ENCODE assay signal across 10 mouse cellular contexts in the genomic region with DNA sequence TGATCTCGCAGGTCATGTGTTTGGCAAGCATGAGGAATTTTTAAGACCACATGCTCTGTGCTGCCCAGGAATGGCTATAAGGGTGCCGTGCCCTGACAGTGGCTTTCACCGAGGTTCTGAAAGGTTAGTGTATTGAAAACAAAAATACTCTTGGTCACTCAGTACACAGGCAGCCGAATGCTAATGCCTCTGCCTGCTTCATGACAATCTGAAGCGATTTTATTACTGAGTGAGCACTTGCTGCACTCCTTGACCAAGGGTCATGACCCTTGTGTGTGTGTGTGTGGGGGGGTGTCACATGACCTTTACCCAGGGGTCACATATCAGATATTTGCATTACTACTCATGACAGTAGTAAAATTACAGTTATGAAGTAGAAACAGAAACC.
A peak's percentile ranks its signal among the peaks of the same experiment; 100 is the strongest.
DNase-seq lines count a peak whose midpoint lies in the region; ATAC-seq and TF ChIP-seq lines count a peak whose summit lies in the region.
"Had no signal": no experiment of that assay in that cellular context is flagged by ENCODE, and none has a peak within 500 bp of the region (broad histone marks: within the 10 kb centered on the region; RNA-seq: fewer than 3 reads in every experiment).

No protein-coding gene starts in this region.

- in situ Hi-C loops in CH12.LX (cut with MboI; ENCODE audit: low pct_ligation_motif_present, low pct_unique_long_range_greater_than_20kb, low sequenced_read_pairs), result loop anchor here (25.0 kb wide), 1 partner anchor 1155 kb away; no protein-coding TSS in a partner anchor

- dilution Hi-C loops in CH12.LX (cut with MboI; ENCODE audit: extremely low pct_ligation_motif_present, extremely low pct_unique_long_range_greater_than_20kb, low sequenced_read_pairs), result no loop called here

- no peak overlapping the region for H3K9ac ChIP-seq in kidney, embryonic 14.5 days (ENCODE audit: low read depth, low read length)
- H3K9ac ChIP-seq in CH12.LX (ENCODE audit: insufficient read depth, low read depth), result no peak overlapping the region
- no peak overlapping the region for H3K9ac ChIP-seq in forebrain, embryonic 15.5 days (replicated peaks)
- no peak overlapping the region for H3K9ac ChIP-seq in midbrain, embryonic 13.5 days (replicated peaks)

- peak; percentile 85 for ATAC-seq in kidney, embryonic 14.5 days (ENCODE audit: low FRiP score, low TSS enrichment)
- peak; percentile 38; the same call in 1 of the 2 replicates for ATAC-seq in forebrain, embryonic 15.5 days (replicated peaks)
- no peak for ATAC-seq in midbrain, embryonic 13.5 days

- peaks cover 4% of the 10 kb centered on the region; the same call in 1 of the 2 replicates for H3K4me1 ChIP-seq in kidney, embryonic 14.5 days (ENCODE audit: control insufficient read depth, insufficient read depth, low read length)
- peaks cover 0 to 7% of the 10 kb centered on the region in 2 experiments; a peak in 2 of 4 replicates for H3K4me1 ChIP-seq in CH12.LX (ENCODE audit: control insufficient read depth in 1 of 2, insufficient read depth in 2 of 2)
- H3K4me1 ChIP-seq in forebrain, embryonic 15.5 days, result peaks cover 24% of the 10 kb centered on the region
- peaks cover 28% of the 10 kb centered on the region for H3K4me1 ChIP-seq in midbrain, embryonic 13.5 days (replicated peaks)

- H3K27ac ChIP-seq in kidney, embryonic 14.5 days (ENCODE audit: low read depth, low read length), result no peak overlapping the region
- no peak overlapping the region for H3K27ac ChIP-seq in CH12.LX (ENCODE audit: insufficient read depth, low read depth)
- H3K27ac ChIP-seq in forebrain, embryonic 15.5 days (replicated peaks), result no peak overlapping the region
- H3K27ac ChIP-seq in midbrain, embryonic 13.5 days, result no peak overlapping the region
- H3K27ac ChIP-seq: embryonic facial prominence, embryonic 10.5 days had no signal

- no peak for TF ChIP-seq EP300 in CH12.LX (IDR thresholded peaks at IDR 0.05; ENCODE audit: low read length)

- H3K4me3 ChIP-seq in kidney, embryonic 14.5 days (ENCODE audit: low read length), result no peak overlapping the region
- H3K4me3 ChIP-seq in CH12.LX (replicated peaks in 1 of 3; ENCODE audit: low read depth in 2 of 3, low read length in 2 of 3, poor library complexity in 1 of 3), result no peak overlapping the region
- no peak overlapping the region for H3K4me3 ChIP-seq in forebrain, embryonic 15.5 days
- no peak overlapping the region for H3K4me3 ChIP-seq in midbrain, embryonic 13.5 days (replicated peaks)
- H3K4me3 ChIP-seq: embryonic facial prominence, embryonic 10.5 days had no signal

- no peak for DNase-seq in kidney, postnatal 25 days
- peak; percentile 35 for DNase-seq in CH12.LX (ENCODE audit: extremely low read depth)
- DNase-seq in urinary bladder, postnatal 10 days (ENCODE audit: low spot score), result no peak
- DNase-seq in right cerebral cortex, postnatal 14 days, result no peak
- no peak for DNase-seq in thymus, postnatal 14 days
- DNase-seq: cerebellum, adult 11-12 months had no signal

- no peaks in the 10 kb centered on the region for H3K36me3 ChIP-seq in kidney, embryonic 14.5 days (ENCODE audit: control insufficient read depth, insufficient read depth, low read length)
- no peaks in the 10 kb centered on the region for H3K36me3 ChIP-seq in CH12.LX (replicated peaks in 1 of 2; ENCODE audit: control insufficient read depth in 1 of 2, insufficient read depth in 1 of 2, low read length in 1 of 2)
- no peaks in the 10 kb centered on the region for H3K36me3 ChIP-seq in forebrain, embryonic 15.5 days
- H3K36me3 ChIP-seq in midbrain, embryonic 13.5 days, result no peaks in the 10 kb centered on the region
- H3K36me3 ChIP-seq: embryonic facial prominence, embryonic 10.5 days had no signal

- TF ChIP-seq CTCF in CH12.LX (conservative IDR thresholded peaks at IDR 0.05 in 1 of 2, IDR thresholded peaks at IDR 0.05 in 1 of 2; ENCODE audit: low read depth in 2 of 2, low read length in 2 of 2), result no peak

- 4% methylated on average over 5 of the region's 5 CpGs for WGBS in kidney, embryonic 14.5 days
- WGBS in forebrain, embryonic 15.5 days, result 20% methylated on average over 5 of the region's 5 CpGs
- WGBS in midbrain, embryonic 13.5 days, result 42% methylated on average over 5 of the region's 5 CpGs

- no peak overlapping the region for H3K4me2 ChIP-seq in kidney, embryonic 14.5 days (replicated peaks; ENCODE audit: low read depth, low read length)
- peak overlapping the region; percentile 66 for H3K4me2 ChIP-seq in CH12.LX (ENCODE audit: insufficient read depth, low read depth, poor library complexity, severe bottlenecking)
- peak overlapping the region; percentile 22; the same call in 1 of the 2 replicates for H3K4me2 ChIP-seq in forebrain, embryonic 15.5 days (replicated peaks)
- H3K4me2 ChIP-seq in midbrain, embryonic 13.5 days (replicated peaks), result 0 out of 2 replicates have a peak overlapping the region, but pooled peaks have one; percentile 1

- no peaks in the 10 kb centered on the region for H3K79me2 ChIP-seq in CH12.LX (replicated peaks; ENCODE audit: control insufficient read depth, extremely low read depth, insufficient read depth, poor library complexity, severe bottlenecking)

- H3K9me3 ChIP-seq in kidney, embryonic 14.5 days (ENCODE audit: control insufficient read depth, low read length), result no peaks in the 10 kb centered on the region
- no peaks in the 10 kb centered on the region for H3K9me3 ChIP-seq in CH12.LX (replicated peaks; ENCODE audit: low read length)
- H3K9me3 ChIP-seq in forebrain, embryonic 15.5 days, result no peaks in the 10 kb centered on the region
- H3K9me3 ChIP-seq in midbrain, embryonic 13.5 days, result no peaks in the 10 kb centered on the region
- H3K9me3 ChIP-seq: embryonic facial prominence, embryonic 10.5 days had no signal

- TF ChIP-seq RAD21 in CH12.LX (IDR thresholded peaks at IDR 0.05; ENCODE audit: low read depth, low read length), result no peak

- H3K27me3 ChIP-seq in kidney, embryonic 14.5 days (ENCODE audit: control insufficient read depth, insufficient read depth, low read length), result peaks cover 7% of the 10 kb centered on the region
- H3K27me3 ChIP-seq in CH12.LX (replicated peaks), result no peaks in the 10 kb centered on the region
- peaks cover 13% of the 10 kb centered on the region for H3K27me3 ChIP-seq in forebrain, embryonic 15.5 days
- H3K27me3 ChIP-seq in midbrain, embryonic 13.5 days, result peaks cover 8% of the 10 kb centered on the region

- TF ChIP-seq POLR2A in CH12.LX (IDR thresholded peaks at IDR 0.05; ENCODE audit: low read depth, low read length), result no peak

TF ChIP-seq in CH12.LX, 34 proteins besides CTCF, POLR2A, EP300 and RAD21:
- peak; percentile 21; the same call in 1 of the 2 replicates for TF ChIP-seq USF1 (IDR thresholded peaks at IDR 0.05; ENCODE audit: low read depth, low read length)
- peak; percentile 58 for TF ChIP-seq BHLHE40 (IDR thresholded peaks at IDR 0.05; ENCODE audit: low read depth, low read length)
- TF ChIP-seq MAFK (IDR thresholded peaks at IDR 0.05; ENCODE audit: insufficient replicate concordance, low read length), result 0 out of 2 replicates have a peak, but pooled peaks have one; percentile 44
- no peak for TF ChIP-seq MYC (IDR thresholded peaks at IDR 0.05; ENCODE audit: low read depth, low read length)
- no peak for TF ChIP-seq CHD2 (IDR thresholded peaks at IDR 0.05; ENCODE audit: low read length)
- no peak for TF ChIP-seq ELF1 (IDR thresholded peaks at IDR 0.05; ENCODE audit: low read depth, low read length)
- no peak for TF ChIP-seq ZMIZ1 (IDR thresholded peaks at IDR 0.05; ENCODE audit: low read depth, low read length)
- TF ChIP-seq E2F4 (IDR thresholded peaks at IDR 0.05; ENCODE audit: insufficient replicate concordance, low read depth, low read length), result no peak
- TF ChIP-seq ZNF384 (IDR thresholded peaks at IDR 0.05; ENCODE audit: low read depth, low read length), result no peak
- TF ChIP-seq UBTF (IDR thresholded peaks at IDR 0.05; ENCODE audit: low read depth, low read length), result no peak
- peak; percentile 36; the same call in 1 of the 2 replicates for TF ChIP-seq IRF4 (IDR thresholded peaks at IDR 0.05; ENCODE audit: low read depth, low read length)
- no peak for TF ChIP-seq ZC3H11A (IDR thresholded peaks at IDR 0.05; ENCODE audit: low read depth, low read length)
- TF ChIP-seq MAX (IDR thresholded peaks at IDR 0.05; ENCODE audit: low read length), result no peak
